Mouse (Mus musculus): Measurements from ENCODE around the gene Lrch3.
A peak's percentile ranks its signal among the peaks of the same experiment; 100 is the strongest.
"Not testable (repeated sequence)": the region's sequence is repeated elsewhere in the genome, so short reads cannot be mapped to it uniquely, and the experiment has no call there.

Gene Lrch3

DNA sequence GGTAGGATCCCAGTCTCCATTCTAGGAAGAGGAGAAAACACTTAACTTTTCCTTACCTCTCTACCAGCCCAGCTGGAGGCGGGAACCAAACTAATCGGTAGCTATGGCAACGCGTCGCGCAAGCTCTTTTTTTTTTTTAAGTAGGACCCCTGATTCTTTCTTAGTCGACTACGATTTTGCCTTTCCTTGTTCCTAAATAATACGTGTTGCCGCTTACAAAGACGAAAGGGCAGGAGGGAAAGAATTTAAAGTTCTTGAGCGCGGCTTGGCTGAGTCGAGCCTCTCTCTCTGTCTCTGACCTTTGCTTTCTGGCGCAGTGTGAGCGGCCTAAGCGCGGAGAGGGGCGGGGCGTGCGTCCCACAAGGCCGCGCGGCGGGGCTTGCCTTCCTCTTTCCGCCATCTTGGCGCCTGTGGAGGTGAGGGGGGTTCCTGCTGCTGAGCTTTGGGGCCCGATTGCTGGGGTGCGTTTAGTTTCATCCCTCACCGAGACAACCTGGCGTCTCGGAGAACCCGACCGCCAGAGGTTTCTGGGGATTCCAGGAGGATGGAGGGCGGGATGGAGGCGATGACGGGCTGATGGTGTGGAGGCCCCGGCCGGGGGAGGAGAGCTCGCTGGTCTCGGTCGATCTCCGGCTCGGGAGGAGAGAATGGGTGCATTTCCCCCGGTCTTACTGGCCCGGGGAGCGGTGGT, 142.3 kb downstream of the Lrch3 start, which contains the start of the genes Iqcg and Rpl35a:
Iqcg (minus strand) TSS at position 124 of the 691 bp plus-strand sequence.
Rpl35a (plus strand) TSS at position 359 of the 691 bp plus-strand sequence.
- DNase-seq (ENCODE audit: low spot score): peak; percentile 95

DNA sequence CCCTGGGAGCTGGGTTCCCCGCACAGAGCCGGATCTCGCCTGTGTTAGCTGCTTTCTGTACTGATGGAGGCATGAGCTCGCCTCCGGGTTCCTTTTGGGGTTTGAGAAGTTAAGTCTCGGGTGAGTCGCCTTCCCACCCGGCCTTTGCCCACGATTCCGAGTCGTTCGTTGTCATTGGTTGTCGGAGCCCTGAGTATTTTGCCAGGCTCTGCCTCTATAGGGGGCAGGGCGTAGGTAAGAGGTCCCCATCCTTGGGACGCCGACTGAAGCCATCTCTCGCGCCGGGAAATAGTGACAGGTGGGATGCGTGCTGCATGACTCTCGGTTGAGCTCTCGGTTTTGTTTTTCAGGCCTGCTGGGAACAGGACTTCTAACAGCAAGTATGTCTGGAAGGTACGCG, 142.9 kb downstream of the Lrch3 start:
- DNase-seq (ENCODE audit: low spot score): no peak

DNA sequence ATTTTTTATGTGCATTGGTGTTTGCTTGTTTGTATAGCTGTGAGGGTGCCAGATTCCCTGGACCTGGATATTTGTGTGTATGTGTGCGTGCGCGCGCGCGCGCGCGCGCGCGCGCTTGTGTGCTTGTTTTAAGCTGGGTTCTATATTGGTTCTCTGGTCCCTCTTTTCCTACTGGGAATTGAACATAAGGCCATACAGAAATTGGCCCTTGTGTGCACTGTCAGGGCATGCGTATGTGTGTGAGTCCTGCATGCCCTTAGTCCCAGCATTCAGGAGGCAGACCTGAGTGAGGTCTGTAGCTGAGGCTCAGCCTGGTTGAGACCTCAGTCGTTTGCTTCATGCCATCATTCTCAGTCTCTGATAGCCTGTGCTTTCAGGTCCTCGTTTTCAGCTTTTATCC, 144.1 kb downstream of the Lrch3 start:
- DNase-seq (ENCODE audit: low spot score): no peak

DNA sequence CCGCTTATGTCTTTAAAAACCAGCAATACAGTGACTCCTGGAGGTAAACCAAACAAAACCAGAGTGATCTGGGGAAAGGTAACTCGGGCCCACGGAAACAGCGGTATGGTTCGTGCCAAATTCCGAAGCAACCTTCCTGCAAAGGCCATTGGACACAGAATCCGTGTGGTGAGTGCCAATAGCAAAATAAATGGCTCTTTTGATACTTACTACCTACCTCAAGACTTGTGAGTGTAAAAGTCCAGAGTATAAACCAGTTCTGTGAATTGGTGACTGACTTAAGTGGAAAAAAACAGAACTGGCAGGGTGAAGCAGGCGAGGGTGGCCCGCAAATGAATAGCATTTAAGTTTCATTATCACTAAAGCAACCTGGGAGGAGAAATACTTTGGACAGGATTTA, 144.8 kb downstream of the Lrch3 start:
- DNase-seq (ENCODE audit: low spot score): not testable (repeated sequence)

DNA sequence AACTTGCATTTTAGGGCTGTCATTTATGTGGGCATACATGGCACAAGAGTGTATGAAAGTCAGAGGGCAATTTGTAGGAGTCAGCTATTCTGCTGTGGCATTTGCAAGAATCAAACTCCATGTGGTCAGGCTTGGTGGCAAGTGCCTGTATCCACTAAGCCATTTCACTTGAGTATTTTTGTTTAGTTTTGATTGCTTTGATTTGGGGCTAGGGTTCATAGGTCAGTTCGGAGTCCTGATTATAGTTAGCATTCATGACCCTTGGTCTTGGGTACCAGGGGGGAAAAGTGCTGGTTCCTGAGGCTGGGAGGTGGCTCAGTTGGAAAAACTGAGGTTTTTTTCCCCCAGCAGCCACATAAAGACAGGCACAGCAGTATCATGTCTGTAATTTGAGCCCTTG, 145.6 kb downstream of the Lrch3 start:
- no peak for DNase-seq (ENCODE audit: low spot score)

DNA sequence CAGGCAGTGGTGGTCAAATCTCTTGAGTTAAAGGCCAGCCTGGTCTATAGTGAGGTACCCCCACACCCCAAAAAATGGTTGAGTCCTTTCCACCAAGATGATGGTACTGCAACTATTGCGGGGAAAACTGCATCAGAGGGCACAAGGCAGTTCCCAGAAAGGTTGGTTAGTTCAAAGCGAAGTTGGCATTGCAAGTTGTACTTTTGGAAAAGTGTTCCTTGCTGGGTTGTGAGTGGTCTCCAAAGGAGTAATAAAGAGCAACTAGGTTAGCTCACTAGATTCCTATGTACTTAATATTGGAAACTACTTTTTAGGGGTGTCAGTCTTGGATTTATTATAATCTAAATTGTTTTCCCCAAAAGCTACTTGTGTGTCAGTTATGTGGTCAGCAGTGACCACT, 147.0 kb downstream of the Lrch3 start:
- no peak for DNase-seq (ENCODE audit: low spot score)

DNA sequence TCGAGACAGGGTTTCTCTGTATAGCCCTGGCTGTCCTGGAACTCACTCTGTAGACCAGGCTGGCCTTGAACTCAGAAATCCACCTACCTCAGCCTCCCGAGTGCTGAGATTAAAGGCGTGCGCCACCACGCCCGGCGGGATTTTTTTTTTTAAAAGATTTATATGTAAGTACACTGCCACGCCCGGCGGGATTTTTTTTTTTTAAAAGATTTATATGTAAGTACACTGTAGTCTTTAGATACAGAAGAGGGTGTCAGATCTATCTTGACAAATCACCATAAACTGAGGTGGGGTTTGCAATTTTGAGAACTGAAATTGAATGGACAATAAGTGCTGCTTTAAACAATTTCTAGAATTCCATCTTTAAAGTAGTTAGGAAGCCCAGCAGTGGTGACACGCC, 147.5 kb downstream of the Lrch3 start:
- DNase-seq (ENCODE audit: low spot score): no peak

DNA sequence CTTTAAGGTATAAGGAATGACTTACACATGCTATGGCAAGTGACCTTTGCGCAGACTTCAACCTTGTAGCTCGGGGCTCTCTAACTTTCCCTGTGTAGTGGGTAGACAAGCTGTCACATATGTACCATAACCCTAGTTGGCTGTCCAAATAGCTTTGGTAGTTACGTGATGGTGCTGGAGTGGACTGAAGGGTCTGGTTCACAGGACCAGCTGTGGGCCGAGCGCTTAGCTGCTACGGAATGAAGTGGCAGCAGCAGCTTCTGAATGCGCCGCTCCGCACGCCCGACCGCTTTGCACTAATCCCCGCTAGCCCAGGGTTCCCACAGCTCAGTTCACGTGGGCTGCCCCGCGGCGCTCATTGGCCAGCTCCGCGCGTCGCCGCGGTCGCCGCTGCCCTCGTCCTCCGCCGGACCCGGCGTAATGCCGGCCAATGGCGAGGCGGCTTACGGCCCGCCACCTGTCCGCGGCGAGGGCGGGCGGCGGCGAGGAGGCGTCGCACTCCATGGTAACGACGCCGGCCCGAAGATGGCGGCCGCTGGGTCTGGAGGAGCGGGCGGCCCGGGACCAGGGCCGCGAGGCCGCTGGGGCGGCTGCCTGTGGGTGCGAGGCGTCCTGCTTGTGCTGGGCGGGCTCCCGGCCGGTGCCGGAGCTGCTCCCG, 148.3 kb downstream of the Lrch3 start, which contains the start of gene Lmln:
Lmln (plus strand) TSS at position 498 of the 658 bp plus-strand sequence.
- peak; percentile 88 for DNase-seq (ENCODE audit: low spot score)

DNA sequence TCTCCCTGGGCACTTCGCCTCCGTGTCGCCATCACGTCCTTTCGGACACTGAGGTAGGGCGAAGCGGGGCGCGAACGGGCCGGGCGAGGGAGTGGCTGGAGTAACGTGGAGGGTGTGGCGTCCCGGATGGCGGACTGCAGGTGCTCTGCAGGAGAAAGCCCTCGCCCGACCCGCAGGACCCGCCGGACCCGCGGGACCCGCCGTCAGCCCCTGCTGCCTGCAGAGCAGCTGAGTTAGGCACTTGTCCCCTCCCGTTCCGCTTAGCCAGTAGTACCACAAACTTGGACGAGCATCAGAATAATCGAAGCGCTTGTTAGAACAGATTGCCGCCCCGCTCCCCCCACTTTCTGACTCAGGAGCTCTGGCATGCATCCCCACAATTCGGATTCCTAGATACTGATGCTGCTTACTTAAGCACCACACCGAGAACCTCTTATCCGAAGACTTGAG, 148.8 kb downstream of the Lrch3 start:
- DNase-seq (ENCODE audit: low spot score): peak; percentile 78

DNA sequence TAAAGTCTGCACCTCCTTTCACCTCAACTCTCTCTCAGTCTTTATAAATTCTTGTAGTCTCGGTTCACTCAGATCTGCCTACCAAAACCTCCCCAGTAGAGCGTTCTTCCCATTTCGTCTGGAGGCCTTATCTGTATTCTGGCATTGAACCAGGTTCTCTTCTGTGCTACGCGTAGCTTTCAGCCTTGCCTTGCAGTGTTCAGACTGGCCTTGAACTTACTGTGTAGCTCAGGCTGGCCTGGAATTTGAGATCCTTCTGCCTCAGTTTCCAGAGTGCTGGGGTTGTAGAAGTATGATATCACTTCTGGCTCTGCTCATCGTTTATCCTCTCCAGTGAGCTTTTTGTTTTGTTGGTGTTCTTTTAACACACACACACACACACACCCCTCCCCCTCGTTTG, 149.4 kb downstream of the Lrch3 start:
- no peak for DNase-seq (ENCODE audit: low spot score)

DNA sequence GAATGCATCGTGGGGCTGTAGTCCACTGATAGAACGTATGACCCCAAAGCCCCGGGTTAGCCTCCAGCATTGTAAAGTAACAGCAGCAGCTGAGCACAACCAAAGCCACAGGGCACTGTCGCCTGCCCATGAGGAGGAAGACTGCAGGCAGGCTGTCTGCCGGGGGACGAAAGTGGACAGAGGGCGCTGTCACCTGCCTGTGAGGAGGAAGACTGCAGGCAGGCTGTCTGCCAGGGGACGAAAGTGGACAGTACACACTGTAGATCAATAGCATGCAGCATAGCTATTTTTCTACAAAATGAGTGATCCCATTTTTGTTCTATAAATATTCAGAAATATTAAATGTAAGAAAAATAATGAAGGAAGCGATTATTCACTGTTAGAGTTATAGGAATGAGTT, 150.7 kb downstream of the Lrch3 start:
- DNase-seq (ENCODE audit: low spot score): no peak

Data from testis, postnatal 10 days (tissue).